Mouse (Mus musculus): ENCODE measurements around the gene Irgq. TPM values are rescaled to one million over a fixed set of nuclear protein-coding genes. Genes with fewer than 3 reads are reported as not detected.

The Irgq gene
- polyA plus RNA-seq, 1 experiment from 2014 or later = 12.0 TPM

GRCm38 (mm10) chr7:24563191-24563836, 32.8 kb downstream of the Irgq start:
- no peaks in the 10 kb centered on the region for H3K9me3 ChIP-seq (ENCODE audit: control insufficient read depth, low read length)
- H3K4me2 ChIP-seq (ENCODE audit: low read depth, low read length) = no peak overlapping the region
- peaks cover 74% of the 10 kb centered on the region for H3K36me3 ChIP-seq (ENCODE audit: control insufficient read depth, insufficient read depth, low read length)

GRCm38 (mm10) chr7:24563837-24564206, 33.3 kb downstream of the Irgq start:
- no peaks in the 10 kb centered on the region for H3K27me3 ChIP-seq (replicated peaks; ENCODE audit: control insufficient read depth, insufficient read depth, low read length)
- no peaks in the 10 kb centered on the region for H3K9me3 ChIP-seq (ENCODE audit: control insufficient read depth, low read length)
- H3K4me3 ChIP-seq (ENCODE audit: low read depth, low read length) = no peak overlapping the region
- ATAC-seq (ENCODE audit: low read depth) (no peak), DNase-seq (ENCODE audit: low spot score) (no peak)
- peaks cover 78% of the 10 kb centered on the region for H3K36me3 ChIP-seq (ENCODE audit: control insufficient read depth, insufficient read depth, low read length)
- no peak overlapping the region for H3K9ac ChIP-seq (ENCODE audit: low read depth, low read length)
- H3K4me2 ChIP-seq (ENCODE audit: low read depth, low read length) = no peak overlapping the region
- no peak overlapping the region for H3K27ac ChIP-seq (replicated peaks; ENCODE audit: low read depth, low read length)
- H3K4me1 ChIP-seq (ENCODE audit: control insufficient read depth, insufficient read depth, low read length) = no peaks in the 10 kb centered on the region
- 82% methylated on average over 4 of the region's 4 CpGs for WGBS

More at GRCm38 (mm10) chr7:24563191-24563836, 32.8 kb downstream of the Irgq start:
- ATAC-seq (ENCODE audit: low read depth) (no peak), DNase-seq (ENCODE audit: low spot score) (no peak)
- WGBS = 88% methylated on average over 8 of the region's 8 CpGs
- Histone ChIP-seq H3K4me1 (ENCODE audit: control insufficient read depth, insufficient read depth, low read length) (no peaks in the 10 kb centered on the region), H3K9ac (ENCODE audit: low read depth, low read length) (no peak overlapping the region), H3K4me3 (ENCODE audit: low read depth, low read length) (no peak overlapping the region), H3K27me3 (replicated peaks; ENCODE audit: control insufficient read depth, insufficient read depth, low read length) (no peaks in the 10 kb centered on the region), H3K27ac (replicated peaks; ENCODE audit: low read depth, low read length) (no peak overlapping the region)

GRCm38 (mm10) chr7:24564607-24565265, 34.2 kb downstream of the Irgq start:
- Histone ChIP-seq H3K4me2 (ENCODE audit: low read depth, low read length) (no peak overlapping the region), H3K9ac (ENCODE audit: low read depth, low read length) (no peak overlapping the region), H3K4me3 (ENCODE audit: low read depth, low read length) (no peak overlapping the region), H3K27ac (replicated peaks; ENCODE audit: low read depth, low read length) (no peak overlapping the region), H3K27me3 (replicated peaks; ENCODE audit: control insufficient read depth, insufficient read depth, low read length) (no peaks in the 10 kb centered on the region), H3K36me3 (ENCODE audit: control insufficient read depth, insufficient read depth, low read length) (peaks cover 80% of the 10 kb centered on the region), H3K4me1 (ENCODE audit: control insufficient read depth, insufficient read depth, low read length) (no peaks in the 10 kb centered on the region), H3K9me3 (ENCODE audit: control insufficient read depth, low read length) (no peaks in the 10 kb centered on the region)
- DNase-seq (ENCODE audit: low spot score) (peak; percentile 20), ATAC-seq (ENCODE audit: low read depth) (peak; percentile 39)
- 65% methylated on average over 6 of the region's 6 CpGs for WGBS

GRCm38 (mm10) chr7:24565627-24566026, 35.1 kb downstream of the Irgq start:
- Histone ChIP-seq H3K4me1 (ENCODE audit: control insufficient read depth, insufficient read depth, low read length) (no peaks in the 10 kb centered on the region), H3K27me3 (replicated peaks; ENCODE audit: control insufficient read depth, insufficient read depth, low read length) (no peaks in the 10 kb centered on the region), H3K4me2 (ENCODE audit: low read depth, low read length) (no peak overlapping the region), H3K36me3 (ENCODE audit: control insufficient read depth, insufficient read depth, low read length) (peaks cover 80% of the 10 kb centered on the region), H3K9ac (ENCODE audit: low read depth, low read length) (no peak overlapping the region), H3K27ac (replicated peaks; ENCODE audit: low read depth, low read length) (no peak overlapping the region), H3K4me3 (ENCODE audit: low read depth, low read length) (no peak overlapping the region), H3K9me3 (ENCODE audit: control insufficient read depth, low read length) (no peaks in the 10 kb centered on the region)
- 93% methylated on average over 11 of the region's 11 CpGs for WGBS
- ATAC-seq (ENCODE audit: low read depth) = no peak
- DNase-seq (ENCODE audit: low spot score) = no peak

- Histone ChIP-seq H3K4me1 (ENCODE audit: control insufficient read depth, insufficient read depth, low read length) (no peaks in the 10 kb centered on the region), H3K4me2 (ENCODE audit: low read depth, low read length) (no peak overlapping the region), H3K36me3 (ENCODE audit: control insufficient read depth, insufficient read depth, low read length) (peaks cover 81% of the 10 kb centered on the region), H3K4me3 (ENCODE audit: low read depth, low read length) (no peak overlapping the region), H3K9me3 (ENCODE audit: control insufficient read depth, low read length) (no peaks in the 10 kb centered on the region), H3K27ac (replicated peaks; ENCODE audit: low read depth, low read length) (no peak overlapping the region), H3K9ac (ENCODE audit: low read depth, low read length) (no peak overlapping the region), H3K27me3 (replicated peaks; ENCODE audit: control insufficient read depth, insufficient read depth, low read length) (no peaks in the 10 kb centered on the region)
- ATAC-seq (ENCODE audit: low read depth) (no peak), DNase-seq (ENCODE audit: low spot score) (no peak)
- 91% methylated on average over 9 of the region's 9 CpGs for WGBS
These were observed 35.7 kb downstream of the Irgq start for GRCm38 (mm10) chr7:24566206-24566605.

GRCm38 (mm10) chr7:24568512-24568911, 38.0 kb downstream of the Irgq start:
- Histone ChIP-seq H3K27me3 (replicated peaks; ENCODE audit: control insufficient read depth, insufficient read depth, low read length) (no peaks in the 10 kb centered on the region), H3K4me2 (ENCODE audit: low read depth, low read length) (no peak overlapping the region), H3K36me3 (ENCODE audit: control insufficient read depth, insufficient read depth, low read length) (peaks cover 83% of the 10 kb centered on the region), H3K9ac (ENCODE audit: low read depth, low read length) (no peak overlapping the region), H3K4me1 (ENCODE audit: control insufficient read depth, insufficient read depth, low read length) (no peaks in the 10 kb centered on the region), H3K27ac (replicated peaks; ENCODE audit: low read depth, low read length) (no peak overlapping the region), H3K4me3 (ENCODE audit: low read depth, low read length) (no peak overlapping the region), H3K9me3 (ENCODE audit: control insufficient read depth, low read length) (no peaks in the 10 kb centered on the region)
- DNase-seq (ENCODE audit: low spot score) = no peak
- 91% methylated on average over 4 of the region's 4 CpGs for WGBS
- no peak for ATAC-seq (ENCODE audit: low read depth)

GRCm38 (mm10) chr7:24571071-24571470, 40.6 kb downstream of the Irgq start:
- 77% methylated on average over 4 of the region's 4 CpGs for WGBS
- H3K27ac ChIP-seq (replicated peaks; ENCODE audit: low read depth, low read length) = no peak overlapping the region
- no peak overlapping the region for H3K9ac ChIP-seq (ENCODE audit: low read depth, low read length)
- DNase-seq (ENCODE audit: low spot score) (no peak), ATAC-seq (ENCODE audit: low read depth) (no peak)
- H3K4me1 ChIP-seq (ENCODE audit: control insufficient read depth, insufficient read depth, low read length) = no peaks in the 10 kb centered on the region
- H3K36me3 ChIP-seq (ENCODE audit: control insufficient read depth, insufficient read depth, low read length) = peaks cover 68% of the 10 kb centered on the region
- H3K27me3 ChIP-seq (replicated peaks; ENCODE audit: control insufficient read depth, insufficient read depth, low read length) = no peaks in the 10 kb centered on the region
- no peak overlapping the region for H3K4me3 ChIP-seq (ENCODE audit: low read depth, low read length)
- no peak overlapping the region for H3K4me2 ChIP-seq (ENCODE audit: low read depth, low read length)
- no peaks in the 10 kb centered on the region for H3K9me3 ChIP-seq (ENCODE audit: control insufficient read depth, low read length)

- H3K4me1 ChIP-seq (ENCODE audit: control insufficient read depth, insufficient read depth, low read length) = no peaks in the 10 kb centered on the region
- no peak for DNase-seq (ENCODE audit: low spot score)
- H3K4me3 ChIP-seq (ENCODE audit: low read depth, low read length) = no peak overlapping the region
- no peak overlapping the region for H3K9ac ChIP-seq (ENCODE audit: low read depth, low read length)
- ATAC-seq (ENCODE audit: low read depth) = no peak
- no peak overlapping the region for H3K4me2 ChIP-seq (ENCODE audit: low read depth, low read length)
- peaks cover 54% of the 10 kb centered on the region for H3K36me3 ChIP-seq (ENCODE audit: control insufficient read depth, insufficient read depth, low read length)
- 50% methylated on average over 5 of the region's 5 CpGs for WGBS
- no peaks in the 10 kb centered on the region for H3K9me3 ChIP-seq (ENCODE audit: control insufficient read depth, low read length)
- no peaks in the 10 kb centered on the region for H3K27me3 ChIP-seq (replicated peaks; ENCODE audit: control insufficient read depth, insufficient read depth, low read length)
- no peak overlapping the region for H3K27ac ChIP-seq (replicated peaks; ENCODE audit: low read depth, low read length)
These were observed 42.0 kb downstream of the Irgq start for GRCm38 (mm10) chr7:24572455-24572854.
